In genomic region chr8:110145538-110145937, GRCm38 (mm10) we compare ENCODE assay signal across 9 mouse cellular contexts. TPM values are rescaled to one million over a fixed set of nuclear protein-coding genes. Genes with fewer than 3 reads are reported as not detected.
DNase-seq lines count a peak whose midpoint lies in the region.
"Had no signal": no experiment of that assay in that cellular context is flagged by ENCODE, and none has a peak within 500 bp of the region (broad histone marks: within the 10 kb centered on the region; RNA-seq: fewer than 3 reads in every experiment).

No protein-coding gene starts in this region.

- DNase-seq in gastrocnemius, postnatal 10 days: peak; percentile 52
- DNase-seq in gastrocnemius, postnatal 25 days: no peak
- peak; percentile 86 for DNase-seq in ES-CJ7 (ENCODE audit: low read depth, low spot score)
- peak; percentile 69 to 80 for DNase-seq in cerebellum, adult 18-20 months
- DNase-seq in forelimb bud, embryonic 11.5 days (ENCODE audit: low read depth, low spot score): peak; percentile 81
- peak; percentile 47 for DNase-seq in kidney, postnatal 14 days
- peak; percentile 60 for DNase-seq in lung, postnatal 14 days
- peak; percentile 59 for DNase-seq in right cerebral cortex, postnatal 14 days
- DNase-seq: liver, embryonic 13.5 days had no signal

RNA-seq across cellular contexts. Expression of gene Calb2, which starts 22.5 kb away (rescaled TPM):
- total RNA-seq in gastrocnemius, postnatal 10 days (2021): under 1 TPM; 0.38 to 0.65 TPM
- not detected for total RNA-seq in gastrocnemius, postnatal 25 days (2021)

RNA-seq across cellular contexts. Expression of gene Gm17720, which starts 43.0 kb away (rescaled TPM):
- not detected for total RNA-seq in gastrocnemius, postnatal 10 days (2021)
- not detected for total RNA-seq in gastrocnemius, postnatal 25 days (2021)

RNA-seq across cellular contexts. Expression of gene Gm21964, which starts 44.5 kb away (rescaled TPM):
- not detected for total RNA-seq in gastrocnemius, postnatal 10 days (2021)
- total RNA-seq in gastrocnemius, postnatal 25 days (2021): not detected
